Mouse (Mus musculus) heart, adult 2 months (tissue): Measurements from ENCODE around the gene Ppp1r14b. TPM values are rescaled to one million over a fixed set of nuclear protein-coding genes. Genes with fewer than 3 reads are reported as not detected.

Experiments used
- DNase-seq, 2 experiments: peaks; one replicate each; pipeline ENCODE4 v3.0.0; 2021
- H3K27ac ChIP-seq: fragments of 200-600 bp; 2 replicates; pipeline ENCODE4 v1.8.1; 2022
- H3K27me3 ChIP-seq: fragments of 200-500 bp; 2 replicates; pipeline ENCODE4 v1.6.1; 2012; ENCODE audit warnings: mild to moderate bottlenecking, low read length, inconsistent platforms, mixed read lengths; ENCODE audit not compliant: control insufficient read depth, insufficient read depth
- H3K36me3 ChIP-seq: fragments of 200-500 bp; 2 replicates; pipeline ENCODE4 v1.6.1; 2012; ENCODE audit warnings: low read length, inconsistent platforms; ENCODE audit not compliant: control insufficient read depth, insufficient read depth
- H3K4me1 ChIP-seq: fragments of 200-500 bp; 2 replicates; pipeline ENCODE4 v1.6.1; 2011; ENCODE audit warnings: low read length; ENCODE audit not compliant: control insufficient read depth, insufficient read depth
- H3K4me3 ChIP-seq: fragments of 200-600 bp; 2 replicates; pipeline ENCODE4 v1.8.1; 2022
- H3K79me2 ChIP-seq: fragments of 200-500 bp; replicated peaks from 2 replicates; pipeline ENCODE4 v1.6.1; 2012; ENCODE audit warnings: mild to moderate bottlenecking, inconsistent platforms, low read length, moderate library complexity, mixed read lengths; ENCODE audit not compliant: control insufficient read depth, insufficient read depth
- H3K9ac ChIP-seq: fragments of 200-500 bp; 2 replicates; pipeline ENCODE4 v1.6.1; 2012; ENCODE audit warnings: low read depth, mild to moderate bottlenecking, control low read depth, inconsistent platforms, low read length, mixed read lengths
- CTCF ChIP-seq: fragments of 200-600 bp; IDR thresholded peaks from 2 replicates; pipeline ENCODE4 v1.8.1; 2022; ENCODE audit warnings: antibody characterized with exemption, mild to moderate bottlenecking, moderate library complexity
- EP300 ChIP-seq: fragments of 200-500 bp; IDR thresholded peaks from 2 replicates; pipeline ENCODE4 v1.6.1; 2011; ENCODE audit warnings: low read depth, low read length, control low read depth; ENCODE audit not compliant: insufficient read depth
- POLR2A ChIP-seq: fragments of 200-500 bp; IDR thresholded peaks from 2 replicates; pipeline ENCODE4 v1.6.1; 2011; ENCODE audit warnings: mild to moderate bottlenecking, low read depth, low read length, control low read depth; ENCODE audit not compliant: insufficient read depth
- WGBS: fragments of 180-500 bp; shearing (Covaris S2); methylation state at CpG from one replicate; pipeline ENCODE4 v1.1.7; 2018; 5-methylcytosine and 5-hydroxymethylcytosine counted together
- intact Hi-C: fragments of 180-260 bp; cut with DNase I; formaldehyde crosslinking; loops from one replicate; pipeline ENCODE4 v1.15.1; 2025
- polyA plus RNA-seq: library from polyadenylated mRNA; depleted of rRNA; stranded (reverse); fragments of >200 nt; gene quantifications from 2 replicates; pipeline ENCODE4 v1.2.3, GENCODE M21; 2012
- total RNA-seq, 2 experiments: library from RNA; stranded (reverse); gene quantifications; 2 replicates each; pipeline ENCODE4 v1.2.3; 2021

Gene Ppp1r14b
- total and polyA plus RNA-seq, 3 experiments, result 56.8 to 91.0 (median 85.8) TPM

GRCm38 (mm10) chr19:6954046-6954445 is 20.7 kb upstream of the Ppp1r14b start:
- Histone ChIP-seq H3K4me1 (peaks cover 7% of the 10 kb centered on the region), H3K27ac (no peak overlapping the region), H3K9ac (no peak overlapping the region), H3K79me2 (no peaks in the 10 kb centered on the region), H3K27me3 (no peaks in the 10 kb centered on the region), H3K4me3 (no peak overlapping the region), H3K36me3 (no peaks in the 10 kb centered on the region)
- intact Hi-C loops, result no loop called here
- 40% methylated on average over 9 of the region's 9 CpGs for WGBS
- DNase-seq, result peak; percentile 54 to 60
- TF ChIP-seq CTCF (peak; percentile 58), EP300 (no peak), POLR2A (no peak)

GRCm38 (mm10) chr19:6955424-6955823 is 19.3 kb upstream of the Ppp1r14b start:
- H3K9ac ChIP-seq, result no peak overlapping the region
- H3K4me3 ChIP-seq, result no peak overlapping the region
- peaks cover 7% of the 10 kb centered on the region for H3K4me1 ChIP-seq
- no peaks in the 10 kb centered on the region for H3K27me3 ChIP-seq
- H3K79me2 ChIP-seq, result no peaks in the 10 kb centered on the region
- H3K36me3 ChIP-seq, result no peaks in the 10 kb centered on the region
- WGBS, result 64% methylated on average over 7 of the region's 7 CpGs
- DNase-seq, result peak in 1 of 2 experiments; percentile 49
- TF ChIP-seq EP300 (0 out of 2 replicates have a peak, but pooled peaks have one; percentile 29), CTCF (peak; percentile 22), POLR2A (no peak)
- H3K27ac ChIP-seq, result peak overlapping the region; percentile 7; the same call in 1 of the 2 replicates
- intact Hi-C loops, result no loop called here

- Histone ChIP-seq H3K27me3 (no peaks in the 10 kb centered on the region), H3K27ac (no peak overlapping the region), H3K9ac (no peak overlapping the region), H3K36me3 (no peaks in the 10 kb centered on the region), H3K4me1 (peaks cover 7% of the 10 kb centered on the region), H3K4me3 (no peak overlapping the region), H3K79me2 (no peaks in the 10 kb centered on the region)
- DNase-seq, result no peak
- whole genome bisulfite sequencing, result 81% methylated on average over 10 of the region's 10 CpGs
- TF ChIP-seq EP300 (no peak), POLR2A (no peak), CTCF (no peak)
- intact Hi-C loops, result no loop called here
Measured at GRCm38 (mm10) chr19:6956461-6956860, 18.3 kb upstream of the Ppp1r14b start.

- H3K36me3 ChIP-seq, result no peaks in the 10 kb centered on the region
- peak overlapping the region; percentile 92 for H3K27ac ChIP-seq
- H3K4me3 ChIP-seq, result peak overlapping the region; percentile 62
- no peaks in the 10 kb centered on the region; the same call in 1 of the 2 replicates for H3K79me2 ChIP-seq
- WGBS, result 25% methylated on average over 15 of the region's 15 CpGs
- intact Hi-C loops, result loop anchor here (1.0 kb wide), 2 partner anchors 16 to 44 kb away; no protein-coding TSS in a partner anchor
- H3K4me1 ChIP-seq, result peaks cover 2% of the 10 kb centered on the region
- TF ChIP-seq POLR2A (no peak), CTCF (no peak), EP300 (no peak)
- peak in 1 of 2 experiments; percentile 42 for DNase-seq
- H3K9ac ChIP-seq, result peak overlapping the region; percentile 94
- H3K27me3 ChIP-seq, result no peaks in the 10 kb centered on the region
Measured at GRCm38 (mm10) chr19:6968491-6969271, 6.1 kb upstream of the Ppp1r14b start.

GRCm38 (mm10) chr19:6969291-6969664 is 5.5 kb upstream of the Ppp1r14b start:
- Histone ChIP-seq H3K79me2 (no peaks in the 10 kb centered on the region; the same call in 1 of the 2 replicates), H3K9ac (peak overlapping the region; percentile 94), H3K27ac (peak overlapping the region; percentile 92), H3K27me3 (no peaks in the 10 kb centered on the region), H3K36me3 (no peaks in the 10 kb centered on the region), H3K4me1 (peaks cover 2% of the 10 kb centered on the region), H3K4me3 (peak overlapping the region; percentile 62)
- TF ChIP-seq EP300 (0 out of 2 replicates have a peak, but pooled peaks have one; percentile 4), POLR2A (no peak), CTCF (no peak)
- intact Hi-C loops, result loop anchor here (1.0 kb wide), 1 partner anchor 45 kb away; no protein-coding TSS in a partner anchor
- WGBS, result 3% methylated on average over 19 of the region's 20 CpGs
- no peak for DNase-seq
